Mouse (Mus musculus): ENCODE results near the gene Shb.
A peak's percentile ranks its signal among the peaks of the same experiment; 100 is the strongest.

Gene Shb

GRCm38 (mm10) chr4:45532375-45532774 lies at the start of gene Shb:
Shb (minus strand) TSS chr4:45532470.
- DNase-seq (ENCODE audit: extremely low spot score) = no peak

- no peak for DNase-seq (ENCODE audit: extremely low spot score)
Measured at GRCm38 (mm10) chr4:45581095-45581494, 48.8 kb upstream of the Shb start.

GRCm38 (mm10) chr4:45578554-45579370 lies 46.5 kb upstream of the Shb start:
- DNase-seq (ENCODE audit: extremely low spot score) = peak; percentile 75

- DNase-seq (ENCODE audit: extremely low spot score) = no peak
Measured at GRCm38 (mm10) chr4:45577631-45578030, 45.4 kb upstream of the Shb start.

GRCm38 (mm10) chr4:45574614-45575169 lies 42.4 kb upstream of the Shb start:
- no peak for DNase-seq (ENCODE audit: extremely low spot score)

- no peak for DNase-seq (ENCODE audit: extremely low spot score)
Measured at GRCm38 (mm10) chr4:45569521-45569920, 37.3 kb upstream of the Shb start.

- no peak for DNase-seq (ENCODE audit: extremely low spot score)
Measured at GRCm38 (mm10) chr4:45558211-45558610, 25.9 kb upstream of the Shb start.

GRCm38 (mm10) chr4:45552571-45552970 lies 20.3 kb upstream of the Shb start:
- no peak for DNase-seq (ENCODE audit: extremely low spot score)

- DNase-seq (ENCODE audit: extremely low spot score) = no peak
Measured at GRCm38 (mm10) chr4:45550970-45551369, 18.7 kb upstream of the Shb start.

- DNase-seq (ENCODE audit: extremely low spot score) = peak; percentile 14
Measured at GRCm38 (mm10) chr4:45549514-45549913, 17.2 kb upstream of the Shb start.

- DNase-seq (ENCODE audit: extremely low spot score) = no peak
Measured at GRCm38 (mm10) chr4:45545851-45546250, 13.6 kb upstream of the Shb start.

GRCm38 (mm10) chr4:45543481-45544051 lies 11.3 kb upstream of the Shb start:
- no peak for DNase-seq (ENCODE audit: extremely low spot score)

GRCm38 (mm10) chr4:45540151-45540933 lies 8.1 kb upstream of the Shb start:
- no peak for DNase-seq (ENCODE audit: extremely low spot score)

- DNase-seq (ENCODE audit: extremely low spot score) = no peak
Measured at GRCm38 (mm10) chr4:45539187-45539586, 6.9 kb upstream of the Shb start.

GRCm38 (mm10) chr4:45533436-45533940 lies 1.2 kb upstream of the Shb start:
- no peak for DNase-seq (ENCODE audit: extremely low spot score)

- DNase-seq (ENCODE audit: extremely low spot score) = peak; percentile 100
Measured at GRCm38 (mm10) chr4:45530662-45531542, 1.4 kb downstream of the Shb start.

- peak; percentile 66 for DNase-seq (ENCODE audit: extremely low spot score)
Measured at GRCm38 (mm10) chr4:45529986-45530597, 2.2 kb downstream of the Shb start.

- DNase-seq (ENCODE audit: extremely low spot score) = peak; percentile 44
Measured at GRCm38 (mm10) chr4:45529201-45529985, 2.9 kb downstream of the Shb start.

GRCm38 (mm10) chr4:45528355-45529198 lies 3.7 kb downstream of the Shb start:
- no peak for DNase-seq (ENCODE audit: extremely low spot score)

All from embryo, embryonic 9.5 days (tissue).